Mouse (Mus musculus) heart, embryonic 16.5 days (tissue): ENCODE measurements at regions not wholly inside any gene's neighbourhood (a gene's known extent, or its start where the extent isn't known, plus 50 kb on each side); places are given as distances from the start of the nearest gene placed in this dataset.

Experiments used
- ATAC-seq: fragments of 200-750 bp; cut with Nextera tagmentation; replicated peaks from 2 replicates; pipeline ENCODE4 v1.8.0; 2017; ENCODE audit warnings: moderate number of reproducible peaks; ENCODE audit not compliant: insufficient read depth, low FRiP score; ENCODE audit errors: extremely low read depth
- H3K27ac ChIP-seq: fragments of 300-500 bp; sonication (generic); 2 replicates; pipeline ENCODE4 v1.5.1; 2014; ENCODE audit warnings: mild to moderate bottlenecking, low read length, control low read depth, moderate library complexity
- H3K27me3 ChIP-seq: fragments of 300-500 bp; sonication (generic); 2 replicates; pipeline ENCODE4 v1.6.1; 2014; ENCODE audit warnings: low read length, mixed read lengths; ENCODE audit not compliant: control insufficient read depth, insufficient read depth
- H3K36me3 ChIP-seq: fragments of 300-500 bp; sonication (generic); 2 replicates; pipeline ENCODE4 v1.6.1; 2014; ENCODE audit not compliant: control insufficient read depth, insufficient read depth
- H3K4me1 ChIP-seq: fragments of 300-500 bp; sonication (generic); 2 replicates; pipeline ENCODE4 v1.6.1; 2014; ENCODE audit warnings: low read length, mixed read lengths; ENCODE audit not compliant: control insufficient read depth, insufficient read depth
- H3K4me2 ChIP-seq: fragments of 300-500 bp; sonication (generic); 2 replicates; pipeline ENCODE4 v1.6.1; 2014; ENCODE audit warnings: low read depth, mild to moderate bottlenecking, control low read depth, low read length
- H3K4me3 ChIP-seq: fragments of 300-500 bp; sonication (generic); 2 replicates; pipeline ENCODE4 v1.5.1; 2014; ENCODE audit warnings: mild to moderate bottlenecking, control low read depth, low read length
- H3K9ac ChIP-seq: fragments of 300-500 bp; sonication (generic); 2 replicates; pipeline ENCODE4 v1.6.1; 2014; ENCODE audit warnings: low read length, control low read depth
- H3K9me3 ChIP-seq: fragments of 300-500 bp; sonication (generic); replicated peaks from 2 replicates; pipeline ENCODE4 v1.6.1; 2016; ENCODE audit warnings: low read length; ENCODE audit not compliant: control insufficient read depth
- WGBS: fragments of 180-500 bp; shearing (Covaris S2); extraction: QIAGEN DNeasy Blood & Tissue Kit; methylation state at CpG from one replicate; pipeline ENCODE4 v1.1.7; 2014; 5-methylcytosine and 5-hydroxymethylcytosine counted together

DNA sequence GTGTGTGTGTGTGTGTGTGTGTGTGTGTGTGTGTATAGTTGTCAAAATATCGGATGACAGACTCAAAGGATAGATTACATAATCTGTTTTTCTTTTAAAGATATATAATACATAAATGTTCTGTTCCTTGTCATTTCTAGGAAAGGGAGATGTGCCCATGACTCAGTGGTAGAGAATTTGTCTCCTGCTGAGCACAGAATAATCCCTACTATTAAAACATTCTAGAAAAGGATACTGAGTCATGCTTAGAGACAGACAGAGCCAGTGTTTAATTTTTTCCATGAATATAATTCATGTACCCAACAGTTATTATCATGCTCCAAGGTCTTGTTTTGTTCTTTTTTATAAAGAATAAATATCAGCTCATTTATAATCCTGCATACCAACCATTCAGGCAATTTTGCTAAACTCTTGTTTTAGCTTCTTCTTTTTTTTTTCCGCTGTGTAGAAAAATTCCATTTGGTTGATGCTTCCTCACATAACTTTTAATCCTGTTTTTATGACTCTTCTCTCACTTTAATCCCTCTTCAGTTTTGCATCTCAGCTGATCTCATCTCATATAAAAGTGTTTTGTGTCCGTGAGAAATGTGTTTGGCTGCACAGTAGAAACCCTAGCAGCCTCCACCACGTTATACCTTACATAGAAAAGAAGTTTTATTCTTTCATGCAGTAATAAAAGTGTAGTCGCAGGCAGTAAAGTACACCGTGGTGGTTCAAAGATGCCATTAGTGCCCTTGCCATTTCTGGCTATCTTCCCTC, 762.3 kb downstream of the Nedd1 start:
- Histone ChIP-seq H3K27ac (no peak overlapping the region), H3K9ac (no peak overlapping the region), H3K4me3 (no peak overlapping the region), H3K4me1 (no peaks in the 10 kb centered on the region), H3K36me3 (no peaks in the 10 kb centered on the region), H3K27me3 (no peaks in the 10 kb centered on the region), H3K9me3 (no peaks in the 10 kb centered on the region), H3K4me2 (no peak overlapping the region)
- whole genome bisulfite sequencing: 79% methylated on average over 6 of the region's 6 CpGs
- ATAC-seq: no peak

DNA sequence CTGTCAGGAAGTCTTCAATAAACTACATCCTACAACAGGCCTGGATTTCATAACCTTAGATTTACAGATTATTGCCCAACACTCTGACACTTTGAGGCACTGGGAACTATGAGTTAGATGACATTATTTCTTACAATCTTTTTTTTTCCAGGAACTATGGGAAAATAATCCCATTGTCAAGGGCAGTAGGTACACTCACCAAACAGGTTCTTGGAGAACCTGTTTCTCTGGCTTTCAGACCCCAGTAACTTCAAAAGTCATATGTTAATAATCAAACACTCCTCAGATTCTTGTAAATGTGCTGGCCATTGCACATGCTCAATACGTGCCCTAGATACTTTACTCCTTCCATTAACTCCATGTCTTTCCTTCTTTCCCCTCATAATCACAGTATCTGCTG, 769.1 kb downstream of the Nedd1 start:
- no peak for ATAC-seq
- H3K36me3 ChIP-seq: no peaks in the 10 kb centered on the region
- no peak overlapping the region for H3K4me2 ChIP-seq
- 86% methylated on average over 1 of the region's 1 CpGs for WGBS
- no peaks in the 10 kb centered on the region for H3K27me3 ChIP-seq
- H3K9ac ChIP-seq: no peak overlapping the region
- no peak overlapping the region for H3K27ac ChIP-seq
- H3K4me3 ChIP-seq: no peak overlapping the region
- H3K9me3 ChIP-seq: no peaks in the 10 kb centered on the region
- no peaks in the 10 kb centered on the region for H3K4me1 ChIP-seq

DNA sequence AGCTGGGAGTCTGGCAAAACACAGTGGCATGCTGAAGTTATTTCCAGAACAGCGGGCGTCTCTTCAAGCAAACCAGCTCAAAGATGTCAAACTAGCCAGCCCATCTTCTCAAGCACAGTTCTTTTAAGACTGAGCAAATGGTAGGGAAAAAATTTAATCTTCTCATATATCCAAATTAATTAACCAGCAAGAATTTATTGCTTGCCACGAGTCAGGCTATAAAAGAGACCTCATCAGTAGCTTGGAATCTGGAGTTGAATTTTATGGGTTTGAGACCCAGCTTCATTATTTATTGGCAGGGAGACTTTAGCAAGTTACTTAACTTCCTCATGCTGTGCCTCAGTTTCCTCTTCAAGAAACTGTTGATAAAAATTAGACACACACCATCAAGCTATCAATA, 742.5 kb upstream of the Tmpo start:
- Histone ChIP-seq H3K4me1 (no peaks in the 10 kb centered on the region), H3K4me3 (no peak overlapping the region), H3K4me2 (no peak overlapping the region), H3K36me3 (no peaks in the 10 kb centered on the region), H3K27ac (no peak overlapping the region), H3K27me3 (no peaks in the 10 kb centered on the region), H3K9me3 (no peaks in the 10 kb centered on the region), H3K9ac (no peak overlapping the region)
- ATAC-seq: no peak
- 76% methylated on average over 3 of the region's 3 CpGs for WGBS

GRCm38 (mm10) chr10:91889864-91890263, 708.7 kb upstream of the Tmpo start:
- no peaks in the 10 kb centered on the region for H3K4me1 ChIP-seq
- no peak overlapping the region for H3K27ac ChIP-seq
- no peak overlapping the region for H3K4me3 ChIP-seq
- H3K36me3 ChIP-seq: no peaks in the 10 kb centered on the region
- no peaks in the 10 kb centered on the region for H3K27me3 ChIP-seq
- no peaks in the 10 kb centered on the region for H3K9me3 ChIP-seq
- 70% methylated on average over 6 of the region's 6 CpGs for WGBS
- no peak overlapping the region for H3K9ac ChIP-seq
- no peak for ATAC-seq
- H3K4me2 ChIP-seq: no peak overlapping the region

GRCm38 (mm10) chr10:91888537-91888936, 707.4 kb upstream of the Tmpo start:
- ATAC-seq: no peak
- H3K9me3 ChIP-seq: no peaks in the 10 kb centered on the region
- H3K4me2 ChIP-seq: no peak overlapping the region
- H3K27me3 ChIP-seq: no peaks in the 10 kb centered on the region
- 69% methylated on average over 4 of the region's 4 CpGs for WGBS
- H3K4me1 ChIP-seq: no peaks in the 10 kb centered on the region
- no peak overlapping the region for H3K4me3 ChIP-seq
- H3K9ac ChIP-seq: no peak overlapping the region
- no peak overlapping the region for H3K27ac ChIP-seq
- no peaks in the 10 kb centered on the region for H3K36me3 ChIP-seq

- Histone ChIP-seq H3K36me3 (no peaks in the 10 kb centered on the region), H3K9me3 (no peaks in the 10 kb centered on the region), H3K4me2 (no peak overlapping the region), H3K27ac (no peak overlapping the region), H3K27me3 (no peaks in the 10 kb centered on the region), H3K4me3 (no peak overlapping the region), H3K4me1 (no peaks in the 10 kb centered on the region), H3K9ac (no peak overlapping the region)
- 62% methylated on average over 5 of the region's 5 CpGs for WGBS
- ATAC-seq: no peak
These were observed 702.0 kb upstream of the Tmpo start for GRCm38 (mm10) chr10:91883155-91883554.

- Histone ChIP-seq H3K36me3 (no peaks in the 10 kb centered on the region), H3K4me2 (no peak overlapping the region), H3K27me3 (no peaks in the 10 kb centered on the region), H3K4me3 (no peak overlapping the region), H3K27ac (no peak overlapping the region), H3K9me3 (no peaks in the 10 kb centered on the region), H3K4me1 (no peaks in the 10 kb centered on the region), H3K9ac (no peak overlapping the region)
- WGBS: 82% methylated on average over 4 of the region's 4 CpGs
- no peak for ATAC-seq
These were observed 701.4 kb upstream of the Tmpo start for GRCm38 (mm10) chr10:91882481-91882880.

GRCm38 (mm10) chr10:91881521-91882228, 700.6 kb upstream of the Tmpo start:
- Histone ChIP-seq H3K36me3 (no peaks in the 10 kb centered on the region), H3K4me3 (no peak overlapping the region), H3K4me1 (no peaks in the 10 kb centered on the region), H3K4me2 (no peak overlapping the region), H3K27ac (no peak overlapping the region), H3K27me3 (no peaks in the 10 kb centered on the region), H3K9ac (no peak overlapping the region), H3K9me3 (no peaks in the 10 kb centered on the region)
- ATAC-seq: no peak
- WGBS: 63% methylated on average over 9 of the region's 9 CpGs

DNA sequence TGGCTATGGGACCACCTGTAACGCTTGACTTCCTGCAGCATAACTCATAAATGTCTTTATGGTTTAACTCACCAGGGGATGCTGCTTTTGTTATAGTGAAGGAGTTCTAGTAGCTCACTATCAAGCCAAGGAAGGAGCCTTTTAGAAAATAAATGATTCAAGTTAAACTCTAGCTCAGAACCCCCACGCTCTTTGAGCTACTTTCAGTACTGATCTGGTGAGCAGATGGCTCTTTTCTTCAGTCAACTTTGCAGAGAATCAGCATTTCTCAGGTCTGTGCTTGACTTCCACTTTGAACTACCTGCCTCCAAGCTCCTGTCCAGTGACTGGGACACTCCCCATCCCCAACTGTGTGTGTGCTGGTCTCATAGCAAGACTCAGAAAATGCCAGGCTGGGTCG, 694.3 kb upstream of the Tmpo start:
- WGBS: 84% methylated on average over 3 of the region's 3 CpGs
- H3K9ac ChIP-seq: no peak overlapping the region
- no peak for ATAC-seq

More for the DNA sequence above, 694.3 kb upstream of the Tmpo start:
- Histone ChIP-seq H3K36me3 (no peaks in the 10 kb centered on the region), H3K4me2 (no peak overlapping the region), H3K9me3 (no peaks in the 10 kb centered on the region), H3K4me3 (no peak overlapping the region), H3K4me1 (peaks cover 4% of the 10 kb centered on the region), H3K27me3 (no peaks in the 10 kb centered on the region), H3K27ac (no peak overlapping the region)
